Mouse (Mus musculus): Measurements from ENCODE around the gene Spa17.

The Spa17 gene

DNA sequence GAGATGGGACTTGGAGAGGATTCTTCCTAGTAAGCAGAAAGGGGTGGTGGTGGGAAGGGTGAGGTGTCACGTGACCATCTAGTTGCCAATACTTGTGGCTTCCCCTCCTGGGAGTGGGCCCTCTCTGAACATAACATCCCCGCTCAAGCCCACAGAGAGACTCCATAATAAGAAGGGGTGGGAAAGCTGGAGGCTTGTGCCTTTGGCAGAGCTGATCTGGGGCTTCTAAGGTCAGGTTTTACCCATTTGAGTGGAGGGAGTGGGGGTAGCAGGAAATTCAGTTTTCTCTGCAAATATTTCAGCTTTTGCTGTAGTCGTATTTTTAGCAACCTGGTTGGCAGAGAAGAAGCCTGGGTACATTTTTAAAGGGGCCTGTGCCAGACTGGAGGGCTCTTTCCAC, 57.2 kb downstream of the Spa17 start:
- DNase-seq, result no peak

- DNase-seq, result no peak
Observed at GRCm38 (mm10) chr9:37554838-37555748, 58.4 kb downstream of the Spa17 start, which contains the start of gene Siae. Gene Siae, plus strand, starts transcription at chr9:37555698.

- DNase-seq, result no peak
Observed at GRCm38 (mm10) chr9:37554279-37554678, 59.2 kb downstream of the Spa17 start.

All from cerebellum, postnatal 25 days (tissue).